Mouse (Mus musculus) liver, embryonic 14.5 days (tissue): ENCODE measurements around the gene Gjb2. TPM values are rescaled to one million over a fixed set of nuclear protein-coding genes. Genes with fewer than 3 reads are reported as not detected.

Source experiments
- ATAC-seq: fragments of 200-750 bp; cut with Nextera tagmentation; 2 replicates; pipeline ENCODE4 v1.8.0; 2017; ENCODE audit warnings: moderate number of reproducible peaks, mild to moderate bottlenecking, moderate library complexity; ENCODE audit not compliant: insufficient read depth
- DNase-seq, 3 experiments: peaks; one replicate each; pipeline ENCODE4 v3.0.0-alpha.2; 2012 to 2013; ENCODE audit warnings: low read depth in 3 of 3, low spot score in 3 of 3
- H3K27ac ChIP-seq: fragments of 300-500 bp; sonication (generic); 2 replicates; pipeline ENCODE4 v1.5.1; 2014; ENCODE audit warnings: moderate library complexity, mild to moderate bottlenecking, control low read depth, inconsistent platforms
- H3K27me3 ChIP-seq: fragments of 300-500 bp; sonication (generic); 2 replicates; pipeline ENCODE4 v1.6.1; 2014; ENCODE audit warnings: mild to moderate bottlenecking, low read length, moderate library complexity; ENCODE audit not compliant: control insufficient read depth, insufficient read depth
- H3K36me3 ChIP-seq: fragments of 300-500 bp; sonication (generic); replicated peaks from 2 replicates; pipeline ENCODE4 v1.6.1; 2014; ENCODE audit warnings: low read depth; ENCODE audit not compliant: control insufficient read depth, insufficient read depth
- H3K4me1 ChIP-seq, 2 experiments: fragments of 200-500 bp in 1 of 2; fragments of 300-500 bp in 1 of 2; sonication (generic) in 1 of 2; replicated peaks; 2 replicates each; pipeline ENCODE4 v1.6.1; 2012 to 2014; ENCODE audit warnings: antibody characterized with exemption in 1 of 2, inconsistent platforms in 1 of 2, low read length in 1 of 2; ENCODE audit not compliant: control insufficient read depth in 2 of 2, insufficient read depth in 2 of 2
- H3K4me2 ChIP-seq: fragments of 300-500 bp; sonication (generic); 2 replicates; pipeline ENCODE4 v1.6.1; 2014; ENCODE audit warnings: low read depth, mild to moderate bottlenecking, control low read depth, moderate library complexity
- H3K4me3 ChIP-seq, 2 experiments: fragments of 200-500 bp in 1 of 2; fragments of 300-500 bp in 1 of 2; sonication (generic) in 1 of 2; 2 replicates each; pipeline ENCODE4 v1.5.1; 2012 to 2014; ENCODE audit warnings: low read depth in 2 of 2, low read length in 2 of 2, mild to moderate bottlenecking in 2 of 2, control low read depth in 1 of 2, inconsistent platforms in 1 of 2, moderate library complexity in 1 of 2; ENCODE audit not compliant: insufficient read depth in 1 of 2
- H3K9ac ChIP-seq: fragments of 300-500 bp; sonication (generic); replicated peaks from 2 replicates; pipeline ENCODE4 v1.6.1; 2014; ENCODE audit warnings: mild to moderate bottlenecking, control low read depth, moderate library complexity
- H3K9me3 ChIP-seq: fragments of 300-500 bp; sonication (generic); 2 replicates; pipeline ENCODE4 v1.6.1; 2016; ENCODE audit warnings: low read length, mixed read lengths; ENCODE audit not compliant: control insufficient read depth
- CTCF ChIP-seq: IDR thresholded peaks from 2 replicates; pipeline ENCODE4 v1.5.1; 2016; ENCODE audit warnings: antibody characterized with exemption, low read depth, control low read depth
- EP300 ChIP-seq: IDR thresholded peaks from 2 replicates; pipeline ENCODE4 v1.6.1; 2016; ENCODE audit warnings: antibody characterized with exemption, low read depth
- WGBS: fragments of 180-500 bp; shearing (Covaris S2); extraction: QIAGEN DNeasy Blood & Tissue Kit; methylation state at CpG from one replicate; pipeline ENCODE4 v1.1.7; 2014; ENCODE audit not compliant: insufficient replicate concordance; 5-methylcytosine and 5-hydroxymethylcytosine counted together
- polyA plus RNA-seq, 2 experiments: library from polyadenylated mRNA; depleted of rRNA in 1 of 2; stranded (reverse) in 1 of 2; unstranded in 1 of 2; fragments of >200 nt; fragmentation: Nextera tagmentation in 1 of 2; extraction: Ambion mirVana in 1 of 2; gene quantifications; 2 replicates each; pipeline versions ENCODE4 v1.2.1 to v1.2.3; 2012 to 2014

Gene Gjb2
- polyA plus RNA-seq, 2 experiments, result 4.9 to 11.2 TPM

- Histone ChIP-seq H3K4me1 (no peaks in the 10 kb centered on the region), H3K27ac (no peak within 1 kb of the TSS), H3K27me3 (peaks cover 38% of the 10 kb centered on the region), H3K4me3 (peak within 1 kb of the TSS in 1 of 2 experiments; percentile 25; a peak in 3 of 4 replicates), H3K9ac (no peak within 1 kb of the TSS), H3K36me3 (no peaks in the 10 kb centered on the region), H3K9me3 (no peaks in the 10 kb centered on the region), H3K4me2 (peak within 1 kb of the TSS; percentile 25)
- no peak for DNase-seq
- no peak for TF ChIP-seq EP300
- TF ChIP-seq CTCF, result no peak
- ATAC-seq, result no peak
- WGBS, result 2% methylated on average over 70 of the region's 79 CpGs
Measured at GRCm38 (mm10) chr14:57057563-57058321, 46.8 kb downstream of the Gjb2 start, which contains the start of gene Gja3. TSS of gene Gja3 (minus strand) at chr14:57058100.

GRCm38 (mm10) chr14:57057204-57057562, 47.3 kb downstream of the Gjb2 start:
- no peak for TF ChIP-seq CTCF
- TF ChIP-seq EP300, result no peak

GRCm38 (mm10) chr14:57052713-57053112, 51.8 kb downstream of the Gjb2 start:
- no peaks in the 10 kb centered on the region for H3K9me3 ChIP-seq
- TF ChIP-seq EP300 (no peak), CTCF (no peak)
- no peak overlapping the region for H3K27ac ChIP-seq
- ATAC-seq (no peak), DNase-seq (no peak)
- 41% methylated on average over 6 of the region's 6 CpGs for whole genome bisulfite sequencing
- H3K9ac ChIP-seq, result no peak overlapping the region
- no peak overlapping the region for H3K4me2 ChIP-seq
- no peak overlapping the region for H3K4me3 ChIP-seq
- peaks cover 20% of the 10 kb centered on the region for H3K27me3 ChIP-seq
- no peaks in the 10 kb centered on the region for H3K36me3 ChIP-seq
- H3K4me1 ChIP-seq, result no peaks in the 10 kb centered on the region

More at GRCm38 (mm10) chr14:57057204-57057562, 47.3 kb downstream of the Gjb2 start:
- peak overlapping the region; percentile 25 for H3K4me2 ChIP-seq
- WGBS, result 3% methylated on average over 19 of the region's 19 CpGs
- H3K4me1 ChIP-seq, result no peaks in the 10 kb centered on the region
- no peak for DNase-seq
- ATAC-seq, result no peak
- no peak overlapping the region for H3K9ac ChIP-seq
- no peaks in the 10 kb centered on the region for H3K36me3 ChIP-seq
- H3K27me3 ChIP-seq, result peaks cover 38% of the 10 kb centered on the region
- H3K4me3 ChIP-seq, result peak overlapping the region in 1 of 2 experiments; percentile 25; a peak in 1 of 4 replicates
- H3K27ac ChIP-seq, result no peak overlapping the region
- no peaks in the 10 kb centered on the region for H3K9me3 ChIP-seq

Other genes starting within 250 kb of the Gjb2 start
- gene Zmym2, start 218.0 kb downstream of the Gjb2 start, polyA plus RNA-seq (2012; rRNA removed), result 4.7 and 6.7 TPM in 2 replicates
- 4.7 and 6.6 TPM in 2 replicates for gene Zmym2, start 218.0 kb downstream of the Gjb2 start, polyA plus RNA-seq (2014; fragmentation: Nextera tagmentation; extraction: Ambion mirVana)
- gene Gja3, start 46.6 kb downstream of the Gjb2 start, polyA plus RNA-seq (2012; rRNA removed), result not detected in 2 replicates
- gene Gja3, start 46.6 kb downstream of the Gjb2 start, polyA plus RNA-seq (2014; fragmentation: Nextera tagmentation; extraction: Ambion mirVana), result not detected in 2 replicates
- gene Gm4491, start 11.2 kb upstream of the Gjb2 start, polyA plus RNA-seq (2012; rRNA removed), result not detected in 2 replicates
- not detected in 2 replicates for gene Gm4491, start 11.2 kb upstream of the Gjb2 start, polyA plus RNA-seq (2014; fragmentation: Nextera tagmentation; extraction: Ambion mirVana)
- gene Gjb6, start 28.9 kb upstream of the Gjb2 start, polyA plus RNA-seq (2012; rRNA removed), result 0.06 TPM in 1 of 2 replicates, not detected in the other
- gene Gjb6, start 28.9 kb upstream of the Gjb2 start, polyA plus RNA-seq (2014; fragmentation: Nextera tagmentation; extraction: Ambion mirVana), result not detected in 2 replicates